Mouse (Mus musculus): ENCODE results near the gene Anks3. TPM values are rescaled to one million over a fixed set of nuclear protein-coding genes. Genes with fewer than 3 reads are reported as not detected.

The Anks3 gene
- polyA plus RNA-seq, 1 experiment from 2014 or later, result 62.2 TPM

GRCm38 (mm10) chr16:4971626-4972025 lies 7.6 kb upstream of the Anks3 start:
- Histone ChIP-seq H3K27me3 (ENCODE audit: control insufficient read depth, insufficient read depth, low read length) (no peaks in the 10 kb centered on the region), H3K9ac (replicated peaks; ENCODE audit: low read depth, low read length) (no peak overlapping the region), H3K4me1 (ENCODE audit: control insufficient read depth, insufficient read depth, low read length) (no peaks in the 10 kb centered on the region), H3K4me2 (ENCODE audit: low read depth, low read length) (no peak overlapping the region), H3K36me3 (ENCODE audit: control insufficient read depth, insufficient read depth, low read length) (no peaks in the 10 kb centered on the region), H3K4me3 (ENCODE audit: low read depth, low read length) (no peak overlapping the region), H3K27ac (ENCODE audit: low read depth, low read length) (no peak overlapping the region), H3K9me3 (ENCODE audit: control insufficient read depth, low read length) (no peaks in the 10 kb centered on the region)
- no peak for ATAC-seq (ENCODE audit: low read depth)
- WGBS, result 88% methylated on average over 4 of the region's 4 CpGs

GRCm38 (mm10) chr16:4969055-4969843 lies 5.2 kb upstream of the Anks3 start:
- Histone ChIP-seq H3K4me2 (ENCODE audit: low read depth, low read length) (no peak overlapping the region), H3K36me3 (ENCODE audit: control insufficient read depth, insufficient read depth, low read length) (no peaks in the 10 kb centered on the region), H3K9me3 (ENCODE audit: control insufficient read depth, low read length) (no peaks in the 10 kb centered on the region), H3K27me3 (ENCODE audit: control insufficient read depth, insufficient read depth, low read length) (no peaks in the 10 kb centered on the region), H3K9ac (replicated peaks; ENCODE audit: low read depth, low read length) (no peak overlapping the region), H3K4me3 (ENCODE audit: low read depth, low read length) (no peak overlapping the region), H3K27ac (ENCODE audit: low read depth, low read length) (no peak overlapping the region), H3K4me1 (ENCODE audit: control insufficient read depth, insufficient read depth, low read length) (peaks cover 7% of the 10 kb centered on the region; the same call in 1 of the 2 replicates)
- WGBS, result 87% methylated on average over 5 of the region's 5 CpGs
- no peak for ATAC-seq (ENCODE audit: low read depth)

GRCm38 (mm10) chr16:4968426-4968825 lies 4.4 kb upstream of the Anks3 start:
- H3K27me3 ChIP-seq (ENCODE audit: control insufficient read depth, insufficient read depth, low read length), result no peaks in the 10 kb centered on the region
- H3K9me3 ChIP-seq (ENCODE audit: control insufficient read depth, low read length), result no peaks in the 10 kb centered on the region
- 79% methylated on average over 3 of the region's 3 CpGs for WGBS

GRCm38 (mm10) chr16:4965392-4966129 lies 1.6 kb upstream of the Anks3 start:
- 89% methylated on average over 8 of the region's 8 CpGs for WGBS
- no peak for ATAC-seq (ENCODE audit: low read depth)
- H3K36me3 ChIP-seq (ENCODE audit: control insufficient read depth, insufficient read depth, low read length), result no peaks in the 10 kb centered on the region
- 0 out of 2 replicates have a peak overlapping the region, but pooled peaks have one; percentile 78 for H3K4me2 ChIP-seq (ENCODE audit: low read depth, low read length)
- H3K9me3 ChIP-seq (ENCODE audit: control insufficient read depth, low read length), result no peaks in the 10 kb centered on the region
- H3K27ac ChIP-seq (ENCODE audit: low read depth, low read length), result no peak overlapping the region
- H3K9ac ChIP-seq (replicated peaks; ENCODE audit: low read depth, low read length), result no peak overlapping the region
- no peak overlapping the region for H3K4me3 ChIP-seq (ENCODE audit: low read depth, low read length)
- peaks cover 12% of the 10 kb centered on the region for H3K4me1 ChIP-seq (ENCODE audit: control insufficient read depth, insufficient read depth, low read length)
- H3K27me3 ChIP-seq (ENCODE audit: control insufficient read depth, insufficient read depth, low read length), result no peaks in the 10 kb centered on the region

More at GRCm38 (mm10) chr16:4968426-4968825, 4.4 kb upstream of the Anks3 start:
- H3K36me3 ChIP-seq (ENCODE audit: control insufficient read depth, insufficient read depth, low read length), result no peaks in the 10 kb centered on the region
- H3K4me2 ChIP-seq (ENCODE audit: low read depth, low read length), result no peak overlapping the region
- ATAC-seq (ENCODE audit: low read depth), result no peak
- H3K4me3 ChIP-seq (ENCODE audit: low read depth, low read length), result no peak overlapping the region
- no peak overlapping the region for H3K9ac ChIP-seq (replicated peaks; ENCODE audit: low read depth, low read length)
- H3K27ac ChIP-seq (ENCODE audit: low read depth, low read length), result no peak overlapping the region
- peaks cover 9% of the 10 kb centered on the region; the same call in 1 of the 2 replicates for H3K4me1 ChIP-seq (ENCODE audit: control insufficient read depth, insufficient read depth, low read length)

GRCm38 (mm10) chr16:4964731-4965391 lies 856 bp upstream of the Anks3 start:
- peak overlapping the region; percentile 80 for H3K27ac ChIP-seq (ENCODE audit: low read depth, low read length)
- H3K4me3 ChIP-seq (ENCODE audit: low read depth, low read length), result peak overlapping the region; percentile 79
- peak overlapping the region; percentile 78 for H3K4me2 ChIP-seq (ENCODE audit: low read depth, low read length)
- peaks cover 12% of the 10 kb centered on the region for H3K4me1 ChIP-seq (ENCODE audit: control insufficient read depth, insufficient read depth, low read length)
- peak overlapping the region; percentile 63 for H3K9ac ChIP-seq (replicated peaks; ENCODE audit: low read depth, low read length)
- H3K36me3 ChIP-seq (ENCODE audit: control insufficient read depth, insufficient read depth, low read length), result no peaks in the 10 kb centered on the region
- H3K27me3 ChIP-seq (ENCODE audit: control insufficient read depth, insufficient read depth, low read length), result no peaks in the 10 kb centered on the region
- 22% methylated on average over 13 of the region's 13 CpGs for WGBS
- no peaks in the 10 kb centered on the region for H3K9me3 ChIP-seq (ENCODE audit: control insufficient read depth, low read length)
- ATAC-seq (ENCODE audit: low read depth), result no peak

- WGBS, result 49% methylated on average over 9 of the region's 9 CpGs
- Histone ChIP-seq H3K27ac (ENCODE audit: low read depth, low read length) (no peak overlapping the region), H3K9me3 (ENCODE audit: control insufficient read depth, low read length) (no peaks in the 10 kb centered on the region), H3K4me2 (ENCODE audit: low read depth, low read length) (peak overlapping the region; percentile 78), H3K4me1 (ENCODE audit: control insufficient read depth, insufficient read depth, low read length) (peaks cover 12% of the 10 kb centered on the region), H3K27me3 (ENCODE audit: control insufficient read depth, insufficient read depth, low read length) (no peaks in the 10 kb centered on the region), H3K36me3 (ENCODE audit: control insufficient read depth, insufficient read depth, low read length) (no peaks in the 10 kb centered on the region), H3K4me3 (ENCODE audit: low read depth, low read length) (peak overlapping the region; percentile 79), H3K9ac (replicated peaks; ENCODE audit: low read depth, low read length) (peak overlapping the region; percentile 63)
- ATAC-seq (ENCODE audit: low read depth), result no peak
Measured at GRCm38 (mm10) chr16:4963346-4963745, 659 bp downstream of the Anks3 start.

- Histone ChIP-seq H3K36me3 (ENCODE audit: control insufficient read depth, insufficient read depth, low read length) (peaks cover 10% of the 10 kb centered on the region), H3K9me3 (ENCODE audit: control insufficient read depth, low read length) (no peaks in the 10 kb centered on the region), H3K4me3 (ENCODE audit: low read depth, low read length) (no peak overlapping the region), H3K4me2 (ENCODE audit: low read depth, low read length) (no peak overlapping the region), H3K27me3 (ENCODE audit: control insufficient read depth, insufficient read depth, low read length) (no peaks in the 10 kb centered on the region), H3K9ac (replicated peaks; ENCODE audit: low read depth, low read length) (no peak overlapping the region), H3K4me1 (ENCODE audit: control insufficient read depth, insufficient read depth, low read length) (peaks cover 9% of the 10 kb centered on the region), H3K27ac (ENCODE audit: low read depth, low read length) (no peak overlapping the region)
- no peak for ATAC-seq (ENCODE audit: low read depth)
- WGBS, result 92% methylated on average over 8 of the region's 8 CpGs
Measured at GRCm38 (mm10) chr16:4960260-4960659, 3.7 kb downstream of the Anks3 start.

- Histone ChIP-seq H3K9me3 (ENCODE audit: control insufficient read depth, low read length) (no peaks in the 10 kb centered on the region), H3K4me2 (ENCODE audit: low read depth, low read length) (no peak overlapping the region), H3K4me1 (ENCODE audit: control insufficient read depth, insufficient read depth, low read length) (no peaks in the 10 kb centered on the region), H3K4me3 (ENCODE audit: low read depth, low read length) (no peak overlapping the region), H3K27me3 (ENCODE audit: control insufficient read depth, insufficient read depth, low read length) (no peaks in the 10 kb centered on the region), H3K36me3 (ENCODE audit: control insufficient read depth, insufficient read depth, low read length) (peaks cover 36% of the 10 kb centered on the region), H3K9ac (replicated peaks; ENCODE audit: low read depth, low read length) (no peak overlapping the region), H3K27ac (ENCODE audit: low read depth, low read length) (no peak overlapping the region)
- 98% methylated on average over 3 of the region's 3 CpGs for WGBS
- no peak for ATAC-seq (ENCODE audit: low read depth)
Measured at GRCm38 (mm10) chr16:4957446-4957845, 6.6 kb downstream of the Anks3 start.
